Mouse (Mus musculus): ENCODE measurements around the gene Glb1l. TPM values are rescaled to one million over a fixed set of nuclear protein-coding genes. Genes with fewer than 3 reads are reported as not detected.
"Not testable (repeated sequence)": the region's sequence is repeated elsewhere in the genome, so short reads cannot be mapped to it uniquely, and the experiment has no call there.

Gene Glb1l
- total RNA-seq, 2 experiments from 2014 or later, result 18.3 to 22.1 TPM

DNA sequence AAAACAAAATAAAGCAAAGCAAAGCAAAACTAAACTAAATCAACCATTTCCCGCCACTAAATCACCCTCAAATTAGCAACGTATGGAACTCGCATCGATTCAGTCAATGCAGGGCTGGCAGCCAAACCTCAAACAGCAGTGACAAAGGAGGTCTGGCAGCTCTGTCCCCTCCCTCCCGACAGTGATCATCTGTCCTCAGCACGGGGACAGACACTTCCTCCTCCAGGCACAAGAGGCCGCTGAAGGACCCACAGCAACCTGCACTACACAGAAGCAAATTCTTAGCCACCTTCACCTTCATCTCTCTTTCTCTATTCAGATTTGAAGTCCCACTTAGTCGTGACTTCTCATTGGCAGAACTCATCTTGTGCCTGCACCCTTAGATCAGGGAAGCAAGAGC lies 24.0 kb upstream of the Glb1l start:
- peak; percentile 63 to 74 for DNase-seq (ENCODE audit: extremely low spot score in 1 of 2, low spot score in 2 of 2)
- intact Hi-C loops (cut with DNase I), result no loop called here

GRCm38 (mm10) chr1:75232489-75232888 lies 21.9 kb upstream of the Glb1l start:
- intact Hi-C loops (cut with DNase I); DNase-seq (ENCODE audit: extremely low spot score in 1 of 2, low spot score in 2 of 2): not testable (repeated sequence)

DNA sequence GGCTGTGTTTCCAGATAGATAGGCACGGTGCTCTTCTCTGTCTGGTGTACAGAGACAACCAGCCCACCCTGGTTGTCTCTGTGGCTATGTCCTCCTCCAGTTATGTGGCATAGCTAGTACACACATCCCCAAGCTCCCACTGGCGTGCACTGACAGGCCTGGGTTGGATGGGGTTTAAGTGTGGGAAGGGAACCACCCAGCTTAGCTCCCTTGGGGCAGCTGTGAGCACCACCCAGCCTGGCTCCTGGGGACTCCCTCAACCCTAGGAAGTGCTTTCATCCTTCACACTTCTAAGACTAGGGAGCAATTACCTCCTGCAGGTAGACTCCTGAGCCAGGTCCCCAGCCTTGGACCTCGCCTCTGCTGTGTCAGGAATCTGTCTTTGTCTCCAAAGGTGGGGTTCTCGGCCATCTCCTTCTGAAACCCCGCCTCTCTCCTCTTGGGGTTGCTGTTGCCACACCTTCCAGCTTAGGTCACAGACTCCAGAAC lies 21.1 kb upstream of the Glb1l start, which contains the start of gene A630095N17Rik:
Gene A630095N17Rik, minus strand, starts transcription at position 439 of the 489 bp plus-strand sequence.
- intact Hi-C loops (cut with DNase I), result no loop called here
- no peak for DNase-seq (ENCODE audit: extremely low spot score in 1 of 2, low spot score in 2 of 2)

DNA sequence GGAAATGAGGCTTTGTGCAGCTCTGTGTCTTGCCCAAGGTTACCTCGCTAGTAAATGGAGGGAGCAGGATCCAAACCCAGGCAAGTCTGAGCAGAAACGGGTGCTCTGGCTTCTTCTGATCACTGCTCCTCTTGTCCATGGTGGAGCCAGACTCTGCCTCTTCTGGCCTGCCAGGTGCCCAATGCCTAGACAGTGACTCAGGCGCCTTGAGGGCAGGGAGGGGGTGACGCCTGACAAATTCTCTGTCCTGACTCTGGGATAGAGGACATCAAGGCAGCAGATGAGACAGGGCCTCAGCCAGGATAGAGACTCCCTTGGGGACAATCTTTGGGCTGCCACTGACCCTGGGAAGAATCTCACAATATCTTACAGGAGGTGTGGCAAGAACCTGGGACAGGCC lies 20.6 kb upstream of the Glb1l start:
- intact Hi-C loops (cut with DNase I), result no loop called here
- DNase-seq (ENCODE audit: extremely low spot score in 1 of 2, low spot score in 2 of 2), result no peak

- no peak for DNase-seq (ENCODE audit: extremely low spot score in 1 of 2, low spot score in 2 of 2)
- intact Hi-C loops (cut with DNase I), result no loop called here
These were observed 19.9 kb upstream of the Glb1l start for GRCm38 (mm10) chr1:75230335-75230994.

GRCm38 (mm10) chr1:75229158-75229557 lies 18.5 kb upstream of the Glb1l start:
- intact Hi-C loops (cut with DNase I), result no loop called here
- DNase-seq (ENCODE audit: extremely low spot score in 1 of 2, low spot score in 2 of 2), result no peak

GRCm38 (mm10) chr1:75227653-75228052 lies 17.0 kb upstream of the Glb1l start:
- DNase-seq (ENCODE audit: extremely low spot score in 1 of 2, low spot score in 2 of 2), result no peak
- intact Hi-C loops (cut with DNase I), result no loop called here

DNA sequence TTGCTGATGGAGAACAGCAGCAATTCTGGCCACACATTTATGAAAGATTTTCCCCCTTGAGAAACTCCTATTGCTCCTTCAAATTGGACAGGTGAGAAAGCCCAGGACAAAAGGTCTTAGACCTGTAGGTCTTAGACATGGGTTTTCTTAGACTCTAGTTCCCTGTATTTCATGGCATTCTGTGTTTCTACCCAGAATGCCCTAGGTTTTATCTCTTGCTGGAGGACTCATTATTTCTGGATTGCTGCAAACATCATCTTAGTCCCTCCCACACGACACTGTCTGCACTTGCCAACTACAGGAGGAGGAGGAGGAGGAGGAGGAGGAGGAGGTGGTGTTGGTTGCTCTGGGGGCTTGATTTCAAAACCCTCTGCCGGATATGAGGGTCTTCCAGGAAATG lies 15.5 kb upstream of the Glb1l start:
- intact Hi-C loops (cut with DNase I), result no loop called here
- no peak for DNase-seq (ENCODE audit: extremely low spot score in 1 of 2, low spot score in 2 of 2)

GRCm38 (mm10) chr1:75225473-75225872 lies 14.9 kb upstream of the Glb1l start:
- intact Hi-C loops (cut with DNase I), result no loop called here
- no peak for DNase-seq (ENCODE audit: extremely low spot score in 1 of 2, low spot score in 2 of 2)

DNA sequence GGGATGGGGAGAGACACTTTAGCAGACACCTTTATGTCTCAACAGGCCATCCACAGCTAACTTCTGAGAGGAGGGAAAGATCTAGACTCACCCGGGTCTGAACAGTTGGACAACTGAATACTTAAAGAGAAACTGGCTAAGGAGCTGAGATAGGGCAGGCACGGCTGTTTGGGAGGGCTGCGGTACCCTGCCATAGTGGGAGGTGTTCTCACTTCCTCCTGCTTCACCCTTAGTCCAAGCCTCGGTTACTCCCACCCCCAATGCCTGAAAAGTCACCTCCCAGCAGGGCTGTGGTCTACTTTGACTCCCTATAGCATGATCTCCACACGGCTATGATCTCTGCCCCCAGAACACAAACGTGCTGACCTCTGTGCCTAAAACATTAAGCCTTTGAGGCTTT lies 12.9 kb upstream of the Glb1l start:
- intact Hi-C loops (cut with DNase I), result no loop called here
- DNase-seq (ENCODE audit: extremely low spot score in 1 of 2, low spot score in 2 of 2), result no peak

DNA sequence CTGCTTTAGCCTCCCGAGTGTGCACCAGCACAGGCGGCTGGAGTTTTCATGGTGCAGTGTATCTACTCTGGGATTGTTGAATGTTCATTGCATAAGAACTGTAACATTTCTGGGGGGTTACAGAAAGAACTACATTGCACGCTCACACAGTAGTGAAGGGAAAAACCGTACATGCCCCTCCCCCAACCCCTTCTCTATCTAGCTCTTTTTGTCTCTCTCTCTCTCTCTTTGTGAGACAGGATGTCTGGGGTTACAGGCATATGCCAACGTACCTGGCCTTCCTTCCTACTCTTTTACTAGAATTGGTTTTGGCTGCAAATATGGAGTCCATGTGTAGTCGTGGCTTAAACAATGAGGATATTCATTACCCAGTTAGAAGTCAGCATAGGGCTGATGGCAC lies 12.3 kb upstream of the Glb1l start:
- intact Hi-C loops (cut with DNase I), result no loop called here

GRCm38 (mm10) chr1:75221538-75221937 lies 10.9 kb upstream of the Glb1l start:
- no peak for DNase-seq (ENCODE audit: extremely low spot score in 1 of 2, low spot score in 2 of 2)
- intact Hi-C loops (cut with DNase I), result no loop called here

More for the DNA sequence above, 12.3 kb upstream of the Glb1l start:
- no peak for DNase-seq (ENCODE audit: extremely low spot score in 1 of 2, low spot score in 2 of 2)

GRCm38 (mm10) chr1:75219531-75219930 lies 8.9 kb upstream of the Glb1l start, which contains the start of gene Tuba4a:
Gene Tuba4a, minus strand, starts transcription at chr1:75219865.
- peak in 1 of 2 experiments; percentile 54 for DNase-seq (ENCODE audit: extremely low spot score in 1 of 2, low spot score in 2 of 2)
- intact Hi-C loops (cut with DNase I), result no loop called here

- intact Hi-C loops (cut with DNase I), result no loop called here
- peak; percentile 88 to 89 for DNase-seq (ENCODE audit: extremely low spot score in 1 of 2, low spot score in 2 of 2)
These were observed 8.5 kb upstream of the Glb1l start for GRCm38 (mm10) chr1:75219078-75219477.

GRCm38 (mm10) chr1:75218227-75219001 lies 7.8 kb upstream of the Glb1l start:
- DNase-seq (ENCODE audit: extremely low spot score in 1 of 2, low spot score in 2 of 2), result peak; percentile 53 to 75
- intact Hi-C loops (cut with DNase I), result no loop called here

- DNase-seq (ENCODE audit: extremely low spot score in 1 of 2, low spot score in 2 of 2), result no peak
- intact Hi-C loops (cut with DNase I), result no loop called here
These were observed 7.2 kb upstream of the Glb1l start for GRCm38 (mm10) chr1:75217893-75218226.

DNA sequence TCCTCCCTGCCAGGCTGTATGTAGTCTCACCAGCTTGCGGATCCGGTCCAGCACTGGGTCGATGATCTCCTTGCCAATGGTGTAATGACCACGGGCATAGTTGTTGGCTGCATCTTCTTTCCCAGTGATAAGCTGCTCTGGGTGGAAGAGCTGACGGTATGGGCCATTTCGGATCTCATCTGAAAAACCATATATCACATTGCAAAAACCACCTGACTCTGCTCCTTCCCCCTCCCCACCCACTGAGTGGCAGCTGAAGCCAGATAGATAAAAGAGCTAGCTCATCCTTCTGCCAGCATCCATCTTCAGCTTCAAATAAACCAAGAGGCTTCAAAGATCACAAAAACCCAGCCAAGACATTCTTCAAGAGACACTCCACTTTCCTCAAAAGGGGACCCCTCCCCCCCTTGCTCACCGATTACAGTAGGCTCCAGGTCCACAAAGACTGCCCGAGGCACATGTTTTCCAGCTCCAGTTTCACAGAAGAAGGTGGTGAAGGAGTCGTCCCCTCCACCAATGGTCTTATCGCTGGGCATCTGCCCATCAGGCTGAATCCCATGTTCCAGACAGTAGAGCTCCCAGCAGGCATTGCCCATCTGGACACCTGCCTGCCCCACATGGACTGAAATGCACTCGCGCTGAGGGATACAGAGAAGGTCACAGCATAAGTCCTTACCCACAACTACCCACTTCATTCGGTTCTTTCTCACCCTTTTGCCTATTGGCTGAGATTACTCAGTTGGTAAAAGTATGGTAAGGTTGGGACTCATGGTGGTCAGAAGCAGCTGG lies 6.4 kb upstream of the Glb1l start:
- no peak for DNase-seq (ENCODE audit: extremely low spot score in 1 of 2, low spot score in 2 of 2)
- intact Hi-C loops (cut with DNase I), result no loop called here

DNA sequence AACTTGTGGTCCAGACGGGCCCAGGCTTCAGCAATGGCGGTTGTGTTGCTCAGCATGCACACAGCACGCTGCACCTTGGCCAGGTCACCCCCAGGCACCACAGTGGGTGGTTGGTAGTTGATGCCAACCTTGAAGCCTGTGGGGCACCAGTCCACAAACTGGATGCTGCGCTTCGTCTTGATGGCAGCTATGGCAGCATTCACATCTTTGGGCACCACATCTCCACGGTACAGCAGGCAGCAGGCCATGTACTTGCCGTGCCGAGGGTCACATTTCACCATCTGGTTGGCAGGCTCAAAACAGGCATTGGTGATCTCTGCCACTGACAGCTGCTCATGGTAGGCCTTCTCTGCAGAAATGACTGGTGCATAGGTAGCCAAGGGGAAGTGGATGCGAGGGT lies 5.2 kb upstream of the Glb1l start:
- DNase-seq (ENCODE audit: extremely low spot score in 1 of 2, low spot score in 2 of 2), result no peak
- intact Hi-C loops (cut with DNase I), result no loop called here

DNA sequence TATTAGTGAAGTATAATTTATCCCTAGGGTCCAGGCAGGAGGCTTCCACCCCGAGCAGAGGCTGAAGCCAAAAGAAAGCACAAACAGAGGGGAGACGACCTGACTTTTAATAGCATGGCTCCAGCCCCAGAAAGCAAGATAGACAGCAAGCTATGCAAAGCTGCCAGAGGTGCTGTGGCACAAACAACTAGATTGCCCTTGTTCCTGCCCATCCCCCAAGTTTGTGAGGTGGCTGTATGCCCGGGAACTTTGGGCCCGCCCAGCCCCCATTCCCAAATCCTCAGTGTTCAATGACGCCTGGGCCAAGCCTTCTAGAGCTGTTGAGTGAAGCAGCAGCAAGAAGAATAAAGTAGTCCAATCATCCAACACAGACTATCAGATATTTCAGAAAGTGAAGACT lies 4.3 kb upstream of the Glb1l start:
- peak; percentile 61 to 66 for DNase-seq (ENCODE audit: extremely low spot score in 1 of 2, low spot score in 2 of 2)
- intact Hi-C loops (cut with DNase I), result no loop called here
